Comparison of ENCODE assay signal across 9 mouse cellular contexts in genomic region chr11:106268326-106269059, GRCm38 (mm10). TPM values are rescaled to one million over a fixed set of nuclear protein-coding genes. Genes with fewer than 3 reads are reported as not detected.
A peak's percentile ranks its signal among the peaks of the same experiment; 100 is the strongest.
DNase-seq lines count a peak whose midpoint lies in the region; ATAC-seq and TF ChIP-seq lines count a peak whose summit lies in the region.
"Had no signal": no experiment of that assay in that cellular context is flagged by ENCODE, and none has a peak within 500 bp of the region (broad histone marks: within the 10 kb centered on the region; RNA-seq: fewer than 3 reads in every experiment).

No protein-coding gene starts in this region.

- no peaks in the 10 kb centered on the region for H3K27me3 ChIP-seq in forebrain, embryonic 10.5 days (ENCODE audit: poor library complexity, severe bottlenecking)
- H3K27me3 ChIP-seq in forebrain, postnatal 0 days (ENCODE audit: insufficient read depth, low read length): no peaks in the 10 kb centered on the region
- H3K27me3 ChIP-seq in intestine, postnatal 0 days (replicated peaks; ENCODE audit: control insufficient read depth, insufficient read depth, low read length): no peaks in the 10 kb centered on the region
- no peaks in the 10 kb centered on the region for H3K27me3 ChIP-seq in limb, embryonic 14.5 days (ENCODE audit: control insufficient read depth, insufficient read depth, low read length)
- H3K27me3 ChIP-seq in midbrain, embryonic 16.5 days (ENCODE audit: control insufficient read depth, insufficient read depth, low read depth, low read length): no peaks in the 10 kb centered on the region

- H3K4me1 ChIP-seq in forebrain, embryonic 10.5 days: peaks cover 52% of the 10 kb centered on the region
- peaks cover 8% of the 10 kb centered on the region for H3K4me1 ChIP-seq in forebrain, postnatal 0 days (ENCODE audit: insufficient read depth)
- H3K4me1 ChIP-seq in cortical plate, adult 2 months (ENCODE audit: control insufficient read depth, insufficient read depth, low read length): peaks cover 2% of the 10 kb centered on the region
- H3K4me1 ChIP-seq in intestine, postnatal 0 days (replicated peaks; ENCODE audit: control insufficient read depth, insufficient read depth, low read length): no peaks in the 10 kb centered on the region; the same call in none of the 2 replicates
- H3K4me1 ChIP-seq in limb, embryonic 14.5 days (ENCODE audit: control insufficient read depth, insufficient read depth, low read length): peaks cover 47% of the 10 kb centered on the region
- peaks cover 22% of the 10 kb centered on the region for H3K4me1 ChIP-seq in midbrain, embryonic 16.5 days (ENCODE audit: control insufficient read depth, insufficient read depth, low read length)

- no peak for TF ChIP-seq CTCF in forebrain, postnatal 0 days (IDR thresholded peaks at IDR 0.05; ENCODE audit: low read depth)
- TF ChIP-seq CTCF in cortical plate, adult 2 months (IDR thresholded peaks at IDR 0.05; ENCODE audit: extremely low read depth, insufficient read depth, low read length): no peak
- no peak for TF ChIP-seq CTCF in intestine, postnatal 0 days (IDR thresholded peaks at IDR 0.05; ENCODE audit: low read depth)

- 71% methylated on average over 8 of the region's 8 CpGs for WGBS in forebrain, embryonic 10.5 days
- WGBS in forebrain, postnatal 0 days: 68% methylated on average over 8 of the region's 8 CpGs
- 39% methylated on average over 8 of the region's 8 CpGs for WGBS in intestine, postnatal 0 days
- 8% methylated on average over 8 of the region's 8 CpGs for WGBS in limb, embryonic 14.5 days
- 74% methylated on average over 8 of the region's 8 CpGs for WGBS in midbrain, embryonic 16.5 days

- no peaks in the 10 kb centered on the region for H3K9me3 ChIP-seq in forebrain, embryonic 10.5 days
- H3K9me3 ChIP-seq in forebrain, postnatal 0 days (ENCODE audit: low read length): no peaks in the 10 kb centered on the region
- H3K9me3 ChIP-seq in intestine, postnatal 0 days (ENCODE audit: control insufficient read depth): no peaks in the 10 kb centered on the region
- no peaks in the 10 kb centered on the region for H3K9me3 ChIP-seq in limb, embryonic 14.5 days (ENCODE audit: control insufficient read depth, low read length)
- H3K9me3 ChIP-seq in midbrain, embryonic 16.5 days (replicated peaks; ENCODE audit: control insufficient read depth, low read length, poor library complexity, severe bottlenecking): no peaks in the 10 kb centered on the region

- H3K36me3 ChIP-seq in forebrain, embryonic 10.5 days (replicated peaks): peaks cover 61% of the 10 kb centered on the region
- H3K36me3 ChIP-seq in forebrain, postnatal 0 days (ENCODE audit: insufficient read depth): peaks cover 40% of the 10 kb centered on the region
- peaks cover 39% of the 10 kb centered on the region for H3K36me3 ChIP-seq in intestine, postnatal 0 days (ENCODE audit: control insufficient read depth, insufficient read depth)
- H3K36me3 ChIP-seq in limb, embryonic 14.5 days (ENCODE audit: control insufficient read depth, insufficient read depth, low read length): peaks cover 38% of the 10 kb centered on the region
- H3K36me3 ChIP-seq in midbrain, embryonic 16.5 days (ENCODE audit: control insufficient read depth, insufficient read depth, low read length): peaks cover 30% of the 10 kb centered on the region

- no peak overlapping the region for H3K4me2 ChIP-seq in forebrain, postnatal 0 days (ENCODE audit: low read depth)
- peak overlapping the region; percentile 35 for H3K4me2 ChIP-seq in intestine, postnatal 0 days (replicated peaks; ENCODE audit: low read depth)
- peak overlapping the region; percentile 42 for H3K4me2 ChIP-seq in limb, embryonic 14.5 days (replicated peaks; ENCODE audit: low read depth, low read length, severe bottlenecking)
- no peak overlapping the region for H3K4me2 ChIP-seq in midbrain, embryonic 16.5 days (ENCODE audit: low read length)

- no peak for ATAC-seq in forebrain, postnatal 0 days
- no peak for ATAC-seq in intestine, postnatal 0 days
- no peak for ATAC-seq in limb, embryonic 14.5 days (ENCODE audit: low FRiP score, low read depth)
- ATAC-seq in midbrain, embryonic 16.5 days: no peak

- H3K4me3 ChIP-seq in forebrain, embryonic 10.5 days: no peak overlapping the region; the same call in 1 of the 2 replicates
- no peak overlapping the region for H3K4me3 ChIP-seq in forebrain, postnatal 0 days (ENCODE audit: low read depth, low read length)
- H3K4me3 ChIP-seq in cortical plate, adult 2 months (ENCODE audit: insufficient read depth, low read length): no peak overlapping the region
- no peak overlapping the region for H3K4me3 ChIP-seq in intestine, postnatal 0 days (ENCODE audit: low read depth, low read length)
- peak overlapping the region; percentile 25 for H3K4me3 ChIP-seq in limb, embryonic 14.5 days (replicated peaks; ENCODE audit: low read length)
- H3K4me3 ChIP-seq in midbrain, embryonic 16.5 days (ENCODE audit: low read depth, low read length): no peak overlapping the region
- H3K4me3 ChIP-seq: erythroblast, embryonic 14.5 days had no signal

- peak overlapping the region; percentile 68 for H3K27ac ChIP-seq in forebrain, embryonic 10.5 days
- no peak overlapping the region for H3K27ac ChIP-seq in forebrain, postnatal 0 days (ENCODE audit: low read depth, low read length)
- H3K27ac ChIP-seq in cortical plate, adult 2 months (ENCODE audit: insufficient read depth, low read length): peak overlapping the region; percentile 77; the same call in 1 of the 2 replicates
- H3K27ac ChIP-seq in intestine, postnatal 0 days (ENCODE audit: low read depth, low read length): peak overlapping the region; percentile 16; the same call in 1 of the 2 replicates
- peak overlapping the region; percentile 68 for H3K27ac ChIP-seq in limb, embryonic 14.5 days (replicated peaks; ENCODE audit: low read depth, low read length)
- no peak overlapping the region for H3K27ac ChIP-seq in midbrain, embryonic 16.5 days (ENCODE audit: low read length)

- TF ChIP-seq POLR2A in cortical plate, adult 2 months (IDR thresholded peaks at IDR 0.05; ENCODE audit: extremely low read depth, insufficient read depth, low read length): no peak
- TF ChIP-seq POLR2A in limb, embryonic 14.5 days (IDR thresholded peaks at IDR 0.05; ENCODE audit: borderline replicate concordance, extremely low read depth, insufficient read depth, insufficient read length): no peak

- DNase-seq in forebrain, embryonic 10.5 days (ENCODE audit: extremely low spot score, low spot score): no peak
- no peak for DNase-seq in forebrain, postnatal 0 days
- DNase-seq in heart, adult 11 months: peak; percentile 99
- peak; percentile 58 for DNase-seq in limb, embryonic 14.5 days (ENCODE audit: low spot score)
- peak; percentile 74 for DNase-seq in urinary bladder, postnatal 25 days (ENCODE audit: low spot score)

- H3K9ac ChIP-seq in forebrain, postnatal 0 days: no peak overlapping the region
- no peak overlapping the region for H3K9ac ChIP-seq in intestine, postnatal 0 days (ENCODE audit: low read depth, low read length)
- peak overlapping the region; percentile 34 for H3K9ac ChIP-seq in limb, embryonic 14.5 days (ENCODE audit: low read depth, low read length, severe bottlenecking)
- H3K9ac ChIP-seq in midbrain, embryonic 16.5 days (ENCODE audit: low read depth, low read length): peak overlapping the region; percentile 20; the same call in 1 of the 2 replicates

RNA-seq across cellular contexts. Expression of gene Smarcd2, which starts 4.3 kb away (rescaled TPM):
- polyA plus RNA-seq in forebrain, embryonic 10.5 days (2016; fragmentation: Nextera tagmentation; extraction: Ambion mirVana): 20.5 and 20.7 TPM in 2 replicates
- 16.9 and 20.0 TPM in 2 replicates for total RNA-seq in forebrain, postnatal 0 days (2014; rRNA removed)
- 8.5 and 9.5 TPM in 2 replicates for polyA plus RNA-seq in forebrain, postnatal 0 days (2015; fragmentation: Nextera tagmentation; extraction: Ambion mirVana)
- polyA plus RNA-seq in cortical plate, adult 2 months (2012; rRNA removed): 32.3 and 33.8 TPM in 2 replicates
- 25.3 and 26.3 TPM in 2 replicates for polyA plus RNA-seq in intestine, postnatal 0 days (2015; fragmentation: Nextera tagmentation; extraction: Ambion mirVana)
- polyA plus RNA-seq in limb, embryonic 14.5 days (2012; rRNA removed): 184 and 203 TPM in 2 replicates
- polyA plus RNA-seq in limb, embryonic 14.5 days (2014; fragmentation: Nextera tagmentation; extraction: Ambion mirVana): 114 and 130 TPM in 2 replicates
- polyA plus RNA-seq in midbrain, embryonic 16.5 days (2015; fragmentation: Nextera tagmentation; extraction: Ambion mirVana): 7.1 and 7.8 TPM in 2 replicates

RNA-seq across cellular contexts. Expression of gene Tcam1, which starts 8.0 kb away (rescaled TPM):
- 0.15 TPM in 2 replicates for polyA plus RNA-seq in forebrain, embryonic 10.5 days (2016; fragmentation: Nextera tagmentation; extraction: Ambion mirVana)
- 0.23 and 0.38 TPM in 2 replicates for total RNA-seq in forebrain, postnatal 0 days (2014; rRNA removed)
- polyA plus RNA-seq in forebrain, postnatal 0 days (2015; fragmentation: Nextera tagmentation; extraction: Ambion mirVana): 0.18 and 0.23 TPM in 2 replicates
- polyA plus RNA-seq in cortical plate, adult 2 months (2012; rRNA removed): 0.11 and 0.13 TPM in 2 replicates
- polyA plus RNA-seq in intestine, postnatal 0 days (2015; fragmentation: Nextera tagmentation; extraction: Ambion mirVana): 0.09 TPM in 1 of 2 replicates, not detected in the other
- polyA plus RNA-seq in limb, embryonic 14.5 days (2012; rRNA removed): 0.78 and 1.0 TPM in 2 replicates
- polyA plus RNA-seq in limb, embryonic 14.5 days (2014; fragmentation: Nextera tagmentation; extraction: Ambion mirVana): 0.22 and 0.66 TPM in 2 replicates
- 0.05 and 0.21 TPM in 2 replicates for polyA plus RNA-seq in midbrain, embryonic 16.5 days (2015; fragmentation: Nextera tagmentation; extraction: Ambion mirVana)
- polyA plus RNA-seq: erythroblast, embryonic 14.5 days had no signal

RNA-seq across cellular contexts. Expression of gene Psmc5, which starts 12.5 kb away (rescaled TPM):
- polyA plus RNA-seq in forebrain, embryonic 10.5 days (2016; fragmentation: Nextera tagmentation; extraction: Ambion mirVana): 431 and 435 TPM in 2 replicates
- 108 and 114 TPM in 2 replicates for total RNA-seq in forebrain, postnatal 0 days (2014; rRNA removed)
- polyA plus RNA-seq in forebrain, postnatal 0 days (2015; fragmentation: Nextera tagmentation; extraction: Ambion mirVana): 258 and 270 TPM in 2 replicates
- 244 and 245 TPM in 2 replicates for polyA plus RNA-seq in cortical plate, adult 2 months (2012; rRNA removed)
- polyA plus RNA-seq in intestine, postnatal 0 days (2015; fragmentation: Nextera tagmentation; extraction: Ambion mirVana): 160 and 168 TPM in 2 replicates
- 123 and 186 TPM in 2 replicates for polyA plus RNA-seq in limb, embryonic 14.5 days (2012; rRNA removed)
- polyA plus RNA-seq in limb, embryonic 14.5 days (2014; fragmentation: Nextera tagmentation; extraction: Ambion mirVana): 244 and 253 TPM in 2 replicates
- polyA plus RNA-seq in midbrain, embryonic 16.5 days (2015; fragmentation: Nextera tagmentation; extraction: Ambion mirVana): 278 and 285 TPM in 2 replicates

RNA-seq across cellular contexts. Expression of gene Ftsj3, which starts 12.6 kb away (rescaled TPM):
- 101 and 102 TPM in 2 replicates for polyA plus RNA-seq in forebrain, embryonic 10.5 days (2016; fragmentation: Nextera tagmentation; extraction: Ambion mirVana)
- total RNA-seq in forebrain, postnatal 0 days (2014; rRNA removed): 40.2 and 62.7 TPM in 2 replicates
- polyA plus RNA-seq in forebrain, postnatal 0 days (2015; fragmentation: Nextera tagmentation; extraction: Ambion mirVana): 29.0 and 29.7 TPM in 2 replicates
- polyA plus RNA-seq in cortical plate, adult 2 months (2012; rRNA removed): 23.8 and 24.6 TPM in 2 replicates
- 16.6 and 18.3 TPM in 2 replicates for polyA plus RNA-seq in intestine, postnatal 0 days (2015; fragmentation: Nextera tagmentation; extraction: Ambion mirVana)
- 36.4 and 43.8 TPM in 2 replicates for polyA plus RNA-seq in limb, embryonic 14.5 days (2012; rRNA removed)
- 54.6 and 55.8 TPM in 2 replicates for polyA plus RNA-seq in limb, embryonic 14.5 days (2014; fragmentation: Nextera tagmentation; extraction: Ambion mirVana)
- 34.0 and 38.0 TPM in 2 replicates for polyA plus RNA-seq in midbrain, embryonic 16.5 days (2015; fragmentation: Nextera tagmentation; extraction: Ambion mirVana)

RNA-seq across cellular contexts. Expression of gene Gh, which starts 33.2 kb away (rescaled TPM):
- not detected in 2 replicates for polyA plus RNA-seq in forebrain, embryonic 10.5 days (2016; fragmentation: Nextera tagmentation; extraction: Ambion mirVana)
- total RNA-seq in forebrain, postnatal 0 days (2014; rRNA removed): not detected in 2 replicates
- polyA plus RNA-seq in forebrain, postnatal 0 days (2015; fragmentation: Nextera tagmentation; extraction: Ambion mirVana): not detected in 2 replicates
- polyA plus RNA-seq in cortical plate, adult 2 months (2012; rRNA removed): not detected in 2 replicates
- not detected in 2 replicates for polyA plus RNA-seq in intestine, postnatal 0 days (2015; fragmentation: Nextera tagmentation; extraction: Ambion mirVana)
- not detected in 2 replicates for polyA plus RNA-seq in limb, embryonic 14.5 days (2012; rRNA removed)
- polyA plus RNA-seq in limb, embryonic 14.5 days (2014; fragmentation: Nextera tagmentation; extraction: Ambion mirVana): not detected in 2 replicates
- 1.2 TPM in 1 of 2 replicates, not detected in the other for polyA plus RNA-seq in midbrain, embryonic 16.5 days (2015; fragmentation: Nextera tagmentation; extraction: Ambion mirVana)
- polyA plus RNA-seq: erythroblast, embryonic 14.5 days had no signal

Comparison
In these comparisons a context has a peak if more than half of its experiments do, and no peak if none do; other contexts are left out.
1. H3K27ac ChIP-seq: peak in forebrain, embryonic 10.5 days (single experiment), cortical plate, adult 2 months (single experiment), intestine, postnatal 0 days (single experiment) and limb, embryonic 14.5 days (single experiment); none in forebrain, postnatal 0 days (single experiment) and midbrain, embryonic 16.5 days (single experiment).
2. DNase-seq: peak in heart, adult 11 months (single experiment), limb, embryonic 14.5 days (single experiment) and urinary bladder, postnatal 25 days (single experiment); none in forebrain, embryonic 10.5 days (single experiment) and forebrain, postnatal 0 days (single experiment).
3. H3K4me2 ChIP-seq: peak in intestine, postnatal 0 days (single experiment) and limb, embryonic 14.5 days (single experiment); none in forebrain, postnatal 0 days (single experiment) and midbrain, embryonic 16.5 days (single experiment).
4. H3K9ac ChIP-seq: peak in limb, embryonic 14.5 days (single experiment) and midbrain, embryonic 16.5 days (single experiment); none in forebrain, postnatal 0 days (single experiment) and intestine, postnatal 0 days (single experiment).